ENCODE assay signal across 18 mouse cellular contexts in the genomic region with DNA sequence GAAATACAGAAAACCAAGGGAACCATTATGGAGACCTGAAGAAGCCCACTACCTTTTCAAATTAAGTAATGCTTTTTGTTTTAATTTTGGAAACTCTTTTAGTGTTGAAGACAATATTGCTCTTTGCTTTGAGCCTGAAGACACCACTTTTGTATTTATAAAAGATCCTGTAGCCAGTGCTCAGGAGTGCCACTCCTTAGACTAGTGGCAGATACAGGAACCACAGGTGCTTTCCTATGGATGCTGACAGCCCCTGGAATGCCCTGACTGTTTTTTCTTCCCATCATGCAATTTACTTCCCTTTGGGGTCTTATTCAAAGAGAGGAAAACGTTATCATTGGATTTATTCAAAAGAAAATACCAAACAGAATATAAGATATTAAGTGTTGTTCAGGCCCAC.
A peak's percentile ranks its signal among the peaks of the same experiment; 100 is the strongest.
DNase-seq lines count a peak whose midpoint lies in the region; ATAC-seq and TF ChIP-seq lines count a peak whose summit lies in the region.
"Had no signal": no experiment of that assay in that cellular context is flagged by ENCODE, and none has a peak within 500 bp of the region (broad histone marks: within the 10 kb centered on the region; RNA-seq: fewer than 3 reads in every experiment).

No protein-coding gene starts in this region.

- 34% methylated on average over 1 of the region's 1 CpGs for WGBS in lung, embryonic 14.5 days

- H3K4me2 ChIP-seq in lung, embryonic 14.5 days, result no peak overlapping the region
- H3K4me2 ChIP-seq: kidney, embryonic 15.5 days; neural tube, embryonic 15.5 days had no signal

- no peak overlapping the region for H3K9ac ChIP-seq in lung, embryonic 14.5 days
- H3K9ac ChIP-seq: kidney, embryonic 15.5 days; liver, embryonic 14.5 days; neural tube, embryonic 15.5 days had no signal

- no peaks in the 10 kb centered on the region for H3K36me3 ChIP-seq in lung, embryonic 14.5 days (ENCODE audit: insufficient read depth)
- H3K36me3 ChIP-seq: heart, embryonic 10.5 days; kidney, embryonic 15.5 days; neural tube, embryonic 15.5 days had no signal

- POLR2A ChIA-PET in Patski (lab: Charles Lee), result no interaction called here

- ATAC-seq in lung, embryonic 14.5 days (ENCODE audit: insufficient read depth), result no peak
- ATAC-seq in Patski, result no peak
- ATAC-seq in granulocyte monocyte progenitor cell, adult 5-6 weeks (replicated peaks; ENCODE audit: poor library complexity, severe bottlenecking), result no peak

- H3K9me3 ChIP-seq in lung, embryonic 14.5 days (ENCODE audit: low read depth, low read length), result no peaks in the 10 kb centered on the region
- H3K9me3 ChIP-seq: heart, embryonic 10.5 days; kidney, embryonic 15.5 days; neural tube, embryonic 15.5 days had no signal

- TF ChIP-seq CTCF in gastrocnemius, adult 2 months (IDR thresholded peaks at IDR 0.05), result peak; percentile 29
- peak; percentile 27; the same call in 1 of the 2 replicates for TF ChIP-seq CTCF in lung, embryonic 14.5 days (IDR thresholded peaks at IDR 0.05; ENCODE audit: low read depth)
- peak; percentile 31 for TF ChIP-seq CTCF in Patski (IDR thresholded peaks at IDR 0.05)

- H3K4me1 ChIP-seq in lung, embryonic 14.5 days (ENCODE audit: insufficient read depth), result no peaks in the 10 kb centered on the region
- H3K4me1 ChIP-seq: heart, embryonic 10.5 days had no signal

- in situ Hi-C loops in Patski (cut with MboI; ENCODE audit: low pct_unique_long_range_greater_than_20kb), result loop anchor here (10.0 to 25.0 kb wide), 2 partner anchors 352 to 380 kb away; a partner anchor contains a TSS

- no peaks in the 10 kb centered on the region for H3K27me3 ChIP-seq in lung, embryonic 14.5 days (ENCODE audit: insufficient read depth, low read length)
- H3K27me3 ChIP-seq in Patski, result no peaks in the 10 kb centered on the region
- H3K27me3 ChIP-seq: kidney, embryonic 15.5 days; neural tube, embryonic 15.5 days had no signal

- CTCF ChIA-PET in Patski (lab: Charles Lee), result no interaction called here

- no peak for DNase-seq in gastrocnemius, adult 2 months
- DNase-seq in gastrocnemius, adult 8-10 months (ENCODE audit: low spot score in 2 of 2), result no peak
- DNase-seq in lung, embryonic 14.5 days, result peak; percentile 10
- no peak for DNase-seq in lung, adult 18-20 months
- no peak for DNase-seq in Patski (ENCODE audit: low read depth, low spot score)
- DNase-seq in forelimb bud, embryonic 11.5 days (ENCODE audit: low read depth, low spot score), result peak; percentile 11
- DNase-seq: adrenal gland, postnatal 36 days; cerebellum, adult 2 months; gastrocnemius, postnatal 36 days; heart, postnatal 10 days; lung, postnatal 10 days; midbrain, embryonic 14.5 days; right cerebral cortex, postnatal 4 days had no signal

- intact Hi-C loops in gastrocnemius, adult 2 months (cut with DNase I), result no loop called here

- H3K4me3 ChIP-seq in gastrocnemius, adult 2 months, result no peak overlapping the region
- H3K4me3 ChIP-seq in lung, embryonic 14.5 days (ENCODE audit: low read depth, low read length), result no peak overlapping the region
- H3K4me3 ChIP-seq: heart, embryonic 10.5 days; kidney, embryonic 15.5 days; neural tube, embryonic 15.5 days had no signal

- no peak overlapping the region for H3K27ac ChIP-seq in gastrocnemius, adult 2 months
- H3K27ac ChIP-seq in lung, embryonic 14.5 days (ENCODE audit: low read depth), result no peak overlapping the region
- H3K27ac ChIP-seq: heart, embryonic 10.5 days; kidney, embryonic 15.5 days; liver, embryonic 14.5 days; neural tube, embryonic 15.5 days had no signal

Comparison
In these comparisons a context has a peak if more than half of its experiments do, and no peak if none do; other contexts are left out.
1. DNase-seq: peak in lung, embryonic 14.5 days (single experiment) and forelimb bud, embryonic 11.5 days (single experiment); none in gastrocnemius, adult 2 months (single experiment), gastrocnemius, adult 8-10 months (0 of 2), lung, adult 18-20 months (0 of 2) and Patski (single experiment).
2. Peak in every context shown above with its lines, with median percentiles within 50 percentile points of each other: CTCF ChIP-seq.